Mouse (Mus musculus) mammary gland, adult 2 months (tissue): ENCODE measurements around the gene 1110012L19Rik. TPM values are rescaled to one million over a fixed set of nuclear protein-coding genes. Genes with fewer than 3 reads are reported as not detected.

Experiments
- polyA plus RNA-seq: library from polyadenylated mRNA; depleted of rRNA; stranded (reverse); fragments of >200 nt; gene quantifications from 2 replicates; pipeline ENCODE4 v1.2.3, GENCODE M21; 2012; ENCODE audit warnings: low replicate concordance; rRNA removed

Gene 1110012L19Rik
- 4.9 and 9.8 TPM in 2 replicates for polyA plus RNA-seq

DNA sequence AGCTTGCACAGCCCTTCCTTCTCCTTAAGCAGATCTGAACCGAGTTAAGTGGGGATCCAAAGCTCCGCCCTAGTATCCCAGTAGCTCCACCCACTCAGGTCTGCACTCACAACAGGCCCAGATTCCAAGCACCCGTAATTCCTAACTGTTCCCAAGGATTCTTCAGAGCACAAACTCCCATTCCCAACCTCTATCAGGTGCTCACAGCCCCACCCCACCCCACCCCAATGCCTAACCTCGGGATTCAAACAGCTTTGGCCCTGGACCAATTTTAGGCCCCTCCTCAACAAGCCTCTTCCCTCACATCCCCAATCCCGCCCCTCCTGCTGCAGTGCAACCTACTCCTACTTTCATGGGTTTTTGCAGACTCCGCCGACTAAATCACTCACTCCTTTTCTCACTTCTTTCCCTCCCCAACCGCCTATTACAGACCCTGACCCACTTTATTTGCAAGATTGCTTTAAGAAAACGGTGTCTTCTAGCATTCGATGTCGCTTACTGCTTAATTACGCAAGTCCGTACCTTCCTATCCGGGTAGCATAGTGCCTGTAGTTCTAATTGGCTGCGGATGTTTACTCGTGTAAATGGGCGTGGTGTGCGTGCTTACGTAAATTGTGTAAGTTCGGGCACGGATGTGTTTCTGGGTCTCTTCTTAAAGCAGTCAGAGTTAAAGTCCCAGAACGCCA lies at the start of gene 1110012L19Rik:
TSS of gene 1110012L19Rik (plus strand) at position 602 of the 686 bp plus-strand sequence.

GRCm38 (mm10) chrX:70364661-70365613 lies 20.7 kb upstream of the 1110012L19Rik start, which contains the start of gene Ids:
Gene Ids, minus strand, starts transcription at chrX:70365084.

Other genes starting within 250 kb of the 1110012L19Rik start
- gene Ids, start 20.8 kb upstream of the 1110012L19Rik start, polyA plus RNA-seq: 23.7 and 46.2 TPM in 2 replicates
- gene Tmem185a, start 91.3 kb downstream of the 1110012L19Rik start, polyA plus RNA-seq: 18.3 and 71.6 TPM in 2 replicates